Mouse (Mus musculus) limb, embryonic 12.5 days (tissue): ENCODE measurements around the gene Kctd13. TPM values are rescaled to one million over a fixed set of nuclear protein-coding genes. Genes with fewer than 3 reads are reported as not detected.

Experiments used
- ATAC-seq: fragments of 200-750 bp; cut with Nextera tagmentation; 2 replicates; pipeline ENCODE4 v1.8.0; 2017; ENCODE audit warnings: low read depth, moderate TSS enrichment; ENCODE audit not compliant: insufficient number of reproducible peaks, insufficient read depth, low FRiP score, low TSS enrichment
- H3K27ac ChIP-seq: fragments of 300-500 bp; sonication (generic); 2 replicates; pipeline ENCODE4 v1.5.1; 2016; ENCODE audit warnings: mild to moderate bottlenecking, moderate library complexity
- H3K27me3 ChIP-seq: fragments of 300-500 bp; sonication (generic); 2 replicates; pipeline ENCODE4 v1.6.1; 2016; ENCODE audit warnings: mild to moderate bottlenecking, moderate library complexity
- H3K36me3 ChIP-seq: fragments of 300-500 bp; sonication (generic); 2 replicates; pipeline ENCODE4 v1.6.1; 2016; ENCODE audit warnings: mild to moderate bottlenecking, moderate library complexity
- H3K4me1 ChIP-seq: fragments of 300-500 bp; sonication (generic); replicated peaks from 2 replicates; pipeline ENCODE4 v1.6.1; 2016
- H3K4me2 ChIP-seq: fragments of 300-500 bp; sonication (generic); 2 replicates; pipeline ENCODE4 v1.6.1; 2016; ENCODE audit warnings: mild to moderate bottlenecking, moderate library complexity
- H3K4me3 ChIP-seq: fragments of 300-500 bp; sonication (generic); replicated peaks from 2 replicates; pipeline ENCODE4 v1.5.1; 2016; ENCODE audit warnings: mild to moderate bottlenecking
- H3K9ac ChIP-seq: fragments of 300-500 bp; sonication (generic); replicated peaks from 2 replicates; pipeline ENCODE4 v1.6.1; 2016; ENCODE audit warnings: mild to moderate bottlenecking, moderate library complexity
- H3K9me3 ChIP-seq: fragments of 300-500 bp; sonication (generic); 2 replicates; pipeline ENCODE4 v1.6.1; 2016; ENCODE audit warnings: mild to moderate bottlenecking, moderate library complexity
- WGBS: fragments of 180-500 bp; shearing (Covaris S2); methylation state at CpG from one replicate; pipeline ENCODE4 v1.1.7; 2016; 5-methylcytosine and 5-hydroxymethylcytosine counted together
- polyA plus RNA-seq: library from polyadenylated mRNA; unstranded; fragments of >200 nt; fragmentation: Nextera tagmentation; extraction: Ambion mirVana; gene quantifications from 2 replicates; pipeline ENCODE4 v1.2.1, GENCODE M21; 2016

Kctd13 gene
- polyA plus RNA-seq, 1 experiment from 2014 or later = 19.7 TPM

DNA sequence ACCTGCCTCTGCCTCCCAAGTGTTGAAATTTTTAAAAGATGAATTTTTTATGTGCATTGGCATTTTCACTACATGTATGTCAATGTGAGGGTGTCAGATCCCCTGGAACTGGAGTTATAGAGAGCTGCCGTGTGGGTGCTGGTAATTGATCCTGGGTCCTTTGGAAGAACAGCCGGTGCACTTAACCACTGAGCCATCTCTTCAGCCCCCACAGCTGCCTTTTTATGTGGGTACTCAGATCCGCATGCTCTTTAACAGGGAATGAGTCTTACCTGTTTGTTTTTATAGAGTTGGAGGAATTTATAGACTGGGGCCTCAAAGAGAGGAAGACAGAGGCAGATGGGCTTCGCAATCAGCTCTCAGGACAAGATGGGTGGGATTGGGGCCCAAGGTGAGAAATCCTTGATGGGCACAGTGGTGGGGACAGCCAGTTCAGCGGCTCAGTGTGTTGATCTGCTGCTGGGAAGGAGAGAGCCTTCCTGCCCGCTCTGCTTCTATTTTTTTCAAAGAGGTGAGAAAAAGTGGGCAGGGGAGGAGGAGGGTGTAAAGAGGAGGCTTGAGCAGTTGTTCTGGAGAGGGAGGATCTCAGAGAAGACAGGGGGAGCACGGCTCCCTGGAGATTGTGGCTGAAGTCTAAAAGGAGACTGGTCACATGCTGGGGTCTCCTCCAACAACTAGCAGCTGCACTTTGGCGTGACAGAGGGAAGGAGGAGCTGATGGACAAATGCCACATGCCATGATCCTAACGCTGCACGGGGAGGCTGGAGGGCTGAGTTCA is 56.2 kb downstream of the Kctd13 start:
- 0 out of 2 replicates have a peak, but pooled peaks cover 4% of the 10 kb centered on the region for H3K4me1 ChIP-seq

DNA sequence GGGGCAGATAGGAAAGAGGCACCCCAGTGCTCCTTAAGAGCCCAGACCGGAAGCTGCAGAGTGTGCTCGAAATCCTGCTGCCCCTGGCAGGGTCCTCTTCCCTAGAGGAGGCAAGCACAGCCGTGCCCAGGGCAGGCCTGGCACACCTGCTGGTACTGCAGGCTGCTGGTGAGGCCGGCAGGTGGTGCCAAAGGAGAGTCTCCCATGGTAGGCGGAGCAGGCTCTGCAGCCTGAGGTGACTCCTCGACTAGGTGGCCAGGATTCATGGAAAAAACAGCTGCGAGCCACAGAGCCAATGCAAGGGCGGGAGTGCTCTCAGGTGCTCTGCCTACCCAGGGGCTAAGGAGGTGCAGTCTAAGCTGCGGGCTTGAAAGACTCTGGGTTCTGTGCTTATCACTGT is 57.6 kb downstream of the Kctd13 start:
- H3K4me1 ChIP-seq = 0 out of 2 replicates have a peak, but pooled peaks cover 4% of the 10 kb centered on the region
- 42% methylated on average over 9 of the region's 9 CpGs for WGBS
- H3K27ac ChIP-seq = no peak overlapping the region
- peaks cover 2% of the 10 kb centered on the region; the same call in 1 of the 2 replicates for H3K36me3 ChIP-seq
- no peaks in the 10 kb centered on the region for H3K9me3 ChIP-seq
- H3K27me3 ChIP-seq = no peaks in the 10 kb centered on the region
- H3K9ac ChIP-seq = no peak overlapping the region
- no peak overlapping the region for H3K4me3 ChIP-seq
- no peak for ATAC-seq
- no peak overlapping the region for H3K4me2 ChIP-seq

More for the DNA sequence above, 56.2 kb downstream of the Kctd13 start:
- Histone ChIP-seq H3K4me3 (no peak overlapping the region), H3K27ac (no peak overlapping the region), H3K9me3 (no peaks in the 10 kb centered on the region), H3K4me2 (no peak overlapping the region), H3K9ac (no peak overlapping the region), H3K36me3 (peaks cover 15% of the 10 kb centered on the region), H3K27me3 (no peaks in the 10 kb centered on the region)
- WGBS = 33% methylated on average over 10 of the region's 10 CpGs
- ATAC-seq = no peak

DNA sequence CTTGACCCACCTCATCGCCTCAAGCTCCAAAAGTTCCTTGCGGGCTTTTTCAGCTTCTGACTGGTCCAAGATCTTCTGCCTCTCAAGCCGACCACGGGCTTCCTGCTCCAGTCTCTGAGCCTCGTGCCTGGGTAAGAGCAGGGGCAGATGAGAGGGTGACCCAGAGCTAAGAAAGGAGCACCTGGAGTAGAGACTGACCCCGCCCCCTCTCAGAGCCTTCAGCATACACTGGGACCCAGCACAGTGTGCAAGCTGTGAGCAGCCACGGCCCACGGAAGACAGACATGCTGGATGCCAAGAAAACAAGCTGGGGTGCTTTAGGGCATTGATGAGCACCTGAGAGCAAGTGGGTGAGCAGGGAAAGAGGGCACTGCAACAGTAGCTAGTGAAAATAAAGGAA is 60.1 kb downstream of the Kctd13 start:
- Histone ChIP-seq H3K9ac (no peak overlapping the region; the same call in 1 of the 2 replicates), H3K4me1 (0 out of 2 replicates have a peak, but pooled peaks cover 4% of the 10 kb centered on the region), H3K4me3 (no peak overlapping the region), H3K27ac (no peak overlapping the region), H3K4me2 (no peak overlapping the region), H3K27me3 (no peaks in the 10 kb centered on the region), H3K9me3 (no peaks in the 10 kb centered on the region), H3K36me3 (no peaks in the 10 kb centered on the region)
- WGBS = 76% methylated on average over 8 of the region's 8 CpGs
- ATAC-seq = no peak

Other genes starting within 250 kb of the Kctd13 start
- 145 and 156 TPM in 2 replicates for gene Bola2, start 233.5 kb upstream of the Kctd13 start, polyA plus RNA-seq
- gene Slx1b, start 233.1 kb upstream of the Kctd13 start, polyA plus RNA-seq = 14.5 and 14.7 TPM in 2 replicates
- gene Coro1a, start 221.1 kb upstream of the Kctd13 start, polyA plus RNA-seq = 36.6 and 39.1 TPM in 2 replicates
- 36.4 and 38.5 TPM in 2 replicates for gene Mapk3, start 169.3 kb upstream of the Kctd13 start, polyA plus RNA-seq
- 1.3 and 2.4 TPM in 2 replicates for gene Gdpd3, start 162.5 kb upstream of the Kctd13 start, polyA plus RNA-seq
- 104 and 126 TPM in 2 replicates for gene Ypel3, start 151.9 kb upstream of the Kctd13 start, polyA plus RNA-seq
- 0.50 and 0.68 TPM in 2 replicates for gene Tbx6, start 147.4 kb upstream of the Kctd13 start, polyA plus RNA-seq
- 378 and 401 TPM in 2 replicates for gene Ppp4c, start 136.4 kb upstream of the Kctd13 start, polyA plus RNA-seq
- 0.19 and 0.33 TPM in 2 replicates for gene Fam57b, start 131.2 kb upstream of the Kctd13 start, polyA plus RNA-seq
- not detected in 2 replicates for gene 4930451I11Rik, start 97.2 kb upstream of the Kctd13 start, polyA plus RNA-seq
- gene Doc2a, start 81.5 kb upstream of the Kctd13 start, polyA plus RNA-seq = 1.5 and 2.3 TPM in 2 replicates
- gene Hirip3, start 66.9 kb upstream of the Kctd13 start, polyA plus RNA-seq = 46.1 and 50.7 TPM in 2 replicates
- 93.3 and 101 TPM in 2 replicates for gene Ino80e, start 66.5 kb upstream of the Kctd13 start, polyA plus RNA-seq
- 58.2 and 60.3 TPM in 2 replicates for gene Taok2, start 44.2 kb upstream of the Kctd13 start, polyA plus RNA-seq
- gene Tmem219, start 6.0 kb upstream of the Kctd13 start, polyA plus RNA-seq = 17.7 and 18.0 TPM in 2 replicates
- 0.17 and 0.30 TPM in 2 replicates for gene Asphd1, start 20.7 kb downstream of the Kctd13 start, polyA plus RNA-seq
- 0.14 and 0.35 TPM in 2 replicates for gene Sez6l2, start 21.7 kb downstream of the Kctd13 start, polyA plus RNA-seq
- 76.5 and 80.7 TPM in 2 replicates for gene Cdipt, start 47.0 kb downstream of the Kctd13 start, polyA plus RNA-seq
- gene Cdiptos, start 47.2 kb downstream of the Kctd13 start, polyA plus RNA-seq = 0.64 and 1.1 TPM in 2 replicates
- 4.1 and 4.6 TPM in 2 replicates for gene Mvp, start 85.7 kb downstream of the Kctd13 start, polyA plus RNA-seq
- gene Pagr1b, start 87.6 kb downstream of the Kctd13 start, polyA plus RNA-seq = 0.42 and 0.59 TPM in 2 replicates
- gene Pagr1a, start 88.5 kb downstream of the Kctd13 start, polyA plus RNA-seq = 33.0 and 34.4 TPM in 2 replicates
- gene Gm42742, start 92.2 kb downstream of the Kctd13 start, polyA plus RNA-seq = 73.7 and 81.2 TPM in 2 replicates
- 3.1 and 6.4 TPM in 2 replicates for gene Prrt2, start 92.3 kb downstream of the Kctd13 start, polyA plus RNA-seq
- 120 and 123 TPM in 2 replicates for gene Maz, start 98.2 kb downstream of the Kctd13 start, polyA plus RNA-seq
- gene Kif22, start 113.6 kb downstream of the Kctd13 start, polyA plus RNA-seq = 157 and 161 TPM in 2 replicates
- gene Zg16, start 158.4 kb downstream of the Kctd13 start, polyA plus RNA-seq = not detected in 2 replicates
- 1.4 and 1.8 TPM in 2 replicates for gene AI467606, start 162.5 kb downstream of the Kctd13 start, polyA plus RNA-seq
- gene Qprt, start 193.3 kb downstream of the Kctd13 start, polyA plus RNA-seq = 1.3 and 1.7 TPM in 2 replicates
- gene Spn, start 208.9 kb downstream of the Kctd13 start, polyA plus RNA-seq = 0.26 TPM in 1 of 2 replicates, not detected in the other